Mouse (Mus musculus) retina, postnatal 7 days (tissue): ENCODE measurements around the gene Chaf1a.

Experiments
- DNase-seq: peaks from one replicate; pipeline ENCODE4 v3.0.0-alpha.2; 2012; ENCODE audit warnings: low read depth, low spot score

The Chaf1a gene

GRCm38 (mm10) chr17:56040030-56040856, at the start of gene Chaf1a:
Chaf1a (plus strand) TSS chr17:56040439.
- DNase-seq, result peak; percentile 94

GRCm38 (mm10) chr17:55996007-55996406, 44.2 kb upstream of the Chaf1a start:
- DNase-seq, result no peak

GRCm38 (mm10) chr17:55999794-56000499, 40.3 kb upstream of the Chaf1a start:
- DNase-seq, result no peak

GRCm38 (mm10) chr17:56003000-56003399, 37.2 kb upstream of the Chaf1a start:
- DNase-seq, result no peak

- peak; percentile 30 for DNase-seq
Observed at GRCm38 (mm10) chr17:56005415-56006061, 34.7 kb upstream of the Chaf1a start, which contains the start of the genes Stap2 and Mpnd. Stap2 (minus strand) TSS chr17:56005584. Mpnd (plus strand) TSS chr17:56005711.

- DNase-seq, result no peak
Observed at GRCm38 (mm10) chr17:56006956-56007355, 33.3 kb upstream of the Chaf1a start.

- no peak for DNase-seq
Observed at GRCm38 (mm10) chr17:56007444-56008355, 32.5 kb upstream of the Chaf1a start.

GRCm38 (mm10) chr17:56008356-56009087, 31.7 kb upstream of the Chaf1a start:
- peak; percentile 93 for DNase-seq

GRCm38 (mm10) chr17:56009088-56009961, 30.9 kb upstream of the Chaf1a start:
- peak; percentile 69 for DNase-seq

GRCm38 (mm10) chr17:56009962-56010240, 30.3 kb upstream of the Chaf1a start:
- DNase-seq, result no peak

GRCm38 (mm10) chr17:56010255-56010654, 30.0 kb upstream of the Chaf1a start:
- DNase-seq, result no peak

GRCm38 (mm10) chr17:56010681-56011080, 29.6 kb upstream of the Chaf1a start:
- DNase-seq, result peak; percentile 40

GRCm38 (mm10) chr17:56011441-56011840, 28.8 kb upstream of the Chaf1a start:
- DNase-seq, result no peak

- no peak for DNase-seq
Observed at GRCm38 (mm10) chr17:56015293-56015692, 24.9 kb upstream of the Chaf1a start.

- DNase-seq, result no peak
Observed at GRCm38 (mm10) chr17:56016382-56016781, 23.9 kb upstream of the Chaf1a start.

GRCm38 (mm10) chr17:56016793-56017785, 23.1 kb upstream of the Chaf1a start:
- no peak for DNase-seq

GRCm38 (mm10) chr17:56017848-56018247, 22.4 kb upstream of the Chaf1a start:
- DNase-seq, result no peak

GRCm38 (mm10) chr17:56018347-56019131, 21.7 kb upstream of the Chaf1a start:
- DNase-seq, result no peak
